Mouse (Mus musculus): ENCODE data around the gene Zbtb16.

DNA sequence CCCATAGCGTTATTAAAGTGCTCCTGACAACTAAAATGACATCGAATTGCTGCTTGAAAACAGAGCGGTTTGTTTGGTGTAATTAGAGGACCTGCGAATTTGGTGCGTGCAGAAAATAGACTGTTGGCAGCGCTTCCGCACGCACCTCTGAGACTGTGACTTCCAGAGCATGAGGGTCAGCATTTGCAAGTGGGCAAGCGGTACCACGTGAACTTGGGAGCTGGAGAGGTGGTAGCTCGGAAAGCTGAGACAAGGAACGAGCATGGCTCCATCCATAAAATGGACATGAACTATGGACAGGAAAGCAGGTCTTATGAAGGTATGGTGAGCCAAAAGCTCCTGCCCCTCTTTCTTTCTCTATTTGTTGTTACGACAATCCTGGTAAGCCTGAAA lies 107.3 kb downstream of the Zbtb16 start:
- TF ChIP-seq CTCF (conservative IDR thresholded peaks at IDR 0.05; ENCODE audit: low read length) (no peak), POU5F1 (IDR thresholded peaks at IDR 0.05; ENCODE audit: borderline replicate concordance, low read length) (no peak)
